Mouse (Mus musculus) CH12.LX (cell line): ENCODE results near the gene Dctn5. TPM values are rescaled to one million over a fixed set of nuclear protein-coding genes. Genes with fewer than 3 reads are reported as not detected.

Experiments
- DNase-seq: peaks from one replicate; pipeline ENCODE4 v3.0.0-alpha.2; 2013; ENCODE audit errors: extremely low read depth
- H3K27ac ChIP-seq: 2 replicates; pipeline ENCODE4 v1.5.1; 2012; ENCODE audit warnings: low read depth, mild to moderate bottlenecking, control low read depth, moderate library complexity; ENCODE audit not compliant: insufficient read depth
- H3K27me3 ChIP-seq: replicated peaks from 2 replicates; pipeline ENCODE3; 2012; ENCODE audit warnings: inconsistent platforms
- H3K36me3 ChIP-seq, 2 experiments: replicated peaks in 1 of 2; 2 replicates each; pipeline versions ENCODE3 to v1.6.1; 2012; ENCODE audit warnings: inconsistent platforms in 1 of 2, low read length in 1 of 2, mild to moderate bottlenecking in 1 of 2, mixed read lengths in 1 of 2, moderate library complexity in 1 of 2; ENCODE audit not compliant: control insufficient read depth in 1 of 2, insufficient read depth in 1 of 2
- H3K4me1 ChIP-seq, 2 experiments: 2 replicates each; pipeline ENCODE4 v1.6.1; 2012; ENCODE audit warnings: inconsistent platforms in 1 of 2, moderate library complexity in 1 of 2; ENCODE audit not compliant: insufficient read depth in 2 of 2, control insufficient read depth in 1 of 2
- H3K4me2 ChIP-seq: 2 replicates; pipeline ENCODE4 v1.6.1; 2012; ENCODE audit warnings: low read depth, mild to moderate bottlenecking, control low read depth; ENCODE audit not compliant: poor library complexity, insufficient read depth, severe bottlenecking
- H3K4me3 ChIP-seq, 3 experiments: fragments of 150-350 bp in 1 of 3; sonication (generic) in 1 of 3; replicated peaks in 1 of 3; 2 replicates each; pipeline versions ENCODE3 to v1.5.1; 2011 to 2012; ENCODE audit warnings: low read depth in 2 of 3, low read length in 2 of 3, mild to moderate bottlenecking in 2 of 3, moderate library complexity in 2 of 3, control low read depth in 1 of 3, improper control_type of control experiment in 1 of 3, inconsistent platforms in 1 of 3, mixed read lengths in 1 of 3; ENCODE audit not compliant: poor library complexity in 1 of 3
- H3K79me2 ChIP-seq: replicated peaks from 2 replicates; pipeline ENCODE4 v1.6.1; 2012; ENCODE audit warnings: mild to moderate bottlenecking, moderate library complexity; ENCODE audit not compliant: control insufficient read depth, poor library complexity, insufficient read depth, severe bottlenecking; ENCODE audit errors: extremely low read depth
- H3K9ac ChIP-seq: 2 replicates; pipeline ENCODE4 v1.6.1; 2012; ENCODE audit warnings: low read depth, mild to moderate bottlenecking, control low read depth, moderate library complexity; ENCODE audit not compliant: insufficient read depth
- H3K9me3 ChIP-seq: replicated peaks from 2 replicates; pipeline ENCODE3; 2012; ENCODE audit warnings: low read length, inconsistent platforms, mixed read lengths
- BHLHE40 ChIP-seq: IDR thresholded peaks from 2 replicates; pipeline ENCODE4 v1.6.1; 2011; ENCODE audit warnings: mild to moderate bottlenecking, low read depth, low read length, improper control_type of control experiment
- CTCF ChIP-seq, 2 experiments: IDR thresholded peaks in 1 of 2; conservative IDR thresholded peaks in 1 of 2; 2 replicates each; pipeline ENCODE4 v1.5.1; 2011 to 2012; ENCODE audit warnings: low read depth in 2 of 2, low read length in 2 of 2, improper control_type of control experiment in 1 of 2, inconsistent platforms in 1 of 2, mild to moderate bottlenecking in 1 of 2, moderate library complexity in 1 of 2
- E2F4 ChIP-seq: IDR thresholded peaks from 2 replicates; pipeline ENCODE4 v1.6.1; 2011; ENCODE audit warnings: low read depth, low read length, improper control_type of control experiment; ENCODE audit not compliant: insufficient replicate concordance
- ELF1 ChIP-seq: IDR thresholded peaks from 2 replicates; pipeline ENCODE4 v1.6.1; 2014; ENCODE audit warnings: low read depth, mild to moderate bottlenecking, inconsistent platforms, low read length, improper control_type of control experiment
- EP300 ChIP-seq: IDR thresholded peaks from 2 replicates; pipeline ENCODE4 v1.6.1; 2011; ENCODE audit warnings: low read length, improper control_type of control experiment
- ETS1 ChIP-seq: conservative IDR thresholded peaks from 2 replicates; pipeline ENCODE4 v1.6.1; 2012; ENCODE audit warnings: low read depth, mild to moderate bottlenecking, inconsistent platforms, low read length, improper control_type of control experiment, moderate library complexity
- IRF4 ChIP-seq: IDR thresholded peaks from 2 replicates; pipeline ENCODE4 v1.6.1; 2014; ENCODE audit warnings: low read depth, mild to moderate bottlenecking, inconsistent platforms, low read length, improper control_type of control experiment
- JUND ChIP-seq: conservative IDR thresholded peaks from 2 replicates; pipeline ENCODE4 v1.6.1; 2011; ENCODE audit warnings: low read depth, low read length, improper control_type of control experiment
- MEF2A ChIP-seq: IDR thresholded peaks from 2 replicates; pipeline ENCODE4 v1.6.1; 2014; ENCODE audit warnings: low read depth, mild to moderate bottlenecking, inconsistent platforms, low read length, improper control_type of control experiment, borderline replicate concordance
- MXI1 ChIP-seq: IDR thresholded peaks from 2 replicates; pipeline ENCODE4 v1.6.1; 2011; ENCODE audit warnings: mild to moderate bottlenecking, low read depth, low read length, improper control_type of control experiment
- MYC ChIP-seq: IDR thresholded peaks from 2 replicates; pipeline ENCODE4 v1.6.1; 2011; ENCODE audit warnings: low read depth, mild to moderate bottlenecking, improper control_type of control experiment, low read length
- NELFE ChIP-seq: IDR thresholded peaks from 2 replicates; pipeline ENCODE4 v1.6.1; 2011; ENCODE audit warnings: low read depth, low read length, improper control_type of control experiment
- PAX5 ChIP-seq: IDR thresholded peaks from 2 replicates; pipeline ENCODE4 v1.6.1; 2012; ENCODE audit warnings: low read length, inconsistent platforms, mixed read lengths
- POLR2A ChIP-seq: IDR thresholded peaks from 2 replicates; pipeline ENCODE4 v1.6.1; 2011; ENCODE audit warnings: low read depth, mild to moderate bottlenecking, improper control_type of control experiment, low read length
- POLR2AphosphoS2 ChIP-seq: IDR thresholded peaks from 2 replicates; pipeline ENCODE4 v1.6.1; 2011; ENCODE audit warnings: low read depth, low read length, improper control_type of control experiment
- RCOR1 ChIP-seq: conservative IDR thresholded peaks from 2 replicates; pipeline ENCODE4 v1.6.1; 2012; ENCODE audit warnings: low read depth, mild to moderate bottlenecking, inconsistent platforms, low read length, improper control_type of control experiment
- SIN3A ChIP-seq: IDR thresholded peaks from 2 replicates; pipeline ENCODE4 v1.6.1; 2012; ENCODE audit warnings: low read length, improper control_type of control experiment, inconsistent platforms
- SMC3 ChIP-seq: IDR thresholded peaks from 2 replicates; pipeline ENCODE4 v1.6.1; 2011; ENCODE audit warnings: low read depth, low read length, improper control_type of control experiment
- TBP ChIP-seq: conservative IDR thresholded peaks from 2 replicates; pipeline ENCODE4 v1.6.1; 2011; ENCODE audit warnings: low read depth, low read length, improper control_type of control experiment
- TCF12 ChIP-seq: IDR thresholded peaks from 2 replicates; pipeline ENCODE4 v1.6.1; 2014; ENCODE audit warnings: low read depth, mild to moderate bottlenecking, inconsistent platforms, low read length, improper control_type of control experiment
- USF2 ChIP-seq: conservative IDR thresholded peaks from 2 replicates; pipeline ENCODE4 v1.6.1; 2011; ENCODE audit warnings: low read depth, low read length, improper control_type of control experiment
- ZKSCAN1 ChIP-seq: IDR thresholded peaks from 2 replicates; pipeline ENCODE4 v1.6.1; 2012; ENCODE audit warnings: low read depth, inconsistent platforms, low read length, improper control_type of control experiment, borderline replicate concordance
- ZMIZ1 ChIP-seq: IDR thresholded peaks from 2 replicates; pipeline ENCODE4 v1.6.1; 2012; ENCODE audit warnings: low read depth, mild to moderate bottlenecking, inconsistent platforms, low read length, improper control_type of control experiment
- ZNF384 ChIP-seq: IDR thresholded peaks from 2 replicates; pipeline ENCODE4 v1.6.1; 2012; ENCODE audit warnings: low read depth, low read length, improper control_type of control experiment, inconsistent platforms
- dilution Hi-C: fragments of 300-500 bp; cut with MboI; formaldehyde crosslinking; loops from 2 replicates; pipeline ENCODE4 v1.14.3; 2020; ENCODE audit warnings: low sequenced_read_pairs; ENCODE audit not compliant: extremely low pct_unique_long_range_greater_than_20kb, extremely low pct_ligation_motif_present
- in situ Hi-C: fragments of 300-500 bp; cut with MboI; formaldehyde crosslinking; loops from 3 replicates; pipeline ENCODE4 v1.14.3; 2019; ENCODE audit warnings: low sequenced_read_pairs, low pct_ligation_motif_present, low pct_unique_long_range_greater_than_20kb, mixed read lengths
- polyA plus RNA-seq: library from polyadenylated mRNA; unstranded; fragments of >175 nt; gene quantifications from 2 replicates; pipeline ENCODE4 v1.2.1, GENCODE M21; 2012; ENCODE audit warnings: low read depth; ENCODE audit not compliant: insufficient read length
- total RNA-seq, 2 experiments: library from RNA; depleted of rRNA; stranded (reverse); fragments of 300-350 nt in 1 of 2; fragments of >200 nt in 1 of 2; gene quantifications; 2 replicates each; pipeline ENCODE4 v1.2.3; 2012 to 2014

The Dctn5 gene
- total and polyA plus RNA-seq, 3 experiments, result 56.5 to 74.7 (median 62.7) TPM

GRCm38 (mm10) chr7:122087195-122087982, 45.5 kb upstream of the Dctn5 start:
- Histone ChIP-seq H3K27ac (peak overlapping the region; percentile 89), H3K79me2 (peaks cover 7% of the 10 kb centered on the region; the same call in 1 of the 2 replicates), H3K9me3 (no peaks in the 10 kb centered on the region), H3K4me3 (peak overlapping the region in 1 of 3 experiments; percentile 8), H3K27me3 (no peaks in the 10 kb centered on the region), H3K4me1 (peaks cover 14 to 57% of the 10 kb centered on the region in 2 experiments), H3K4me2 (peak overlapping the region; percentile 41), H3K36me3 (peaks cover 53 to 77% of the 10 kb centered on the region in 2 experiments), H3K9ac (no peak overlapping the region; the same call in 1 of the 2 replicates)
- peak; percentile 90 for DNase-seq
- no peak for TF ChIP-seq CTCF (conservative IDR thresholded peaks at IDR 0.05 in 1 of 2, IDR thresholded peaks at IDR 0.05 in 1 of 2; ENCODE audit: low read depth in 2 of 2, low read length in 2 of 2)
- peak; percentile 75 for TF ChIP-seq EP300
- peak; percentile 29; the same call in 1 of the 2 replicates for TF ChIP-seq MEF2A
- TF ChIP-seq TBP, result 0 out of 2 replicates have a peak, but pooled peaks have one; percentile 40
- no peak for TF ChIP-seq ZKSCAN1
- TF ChIP-seq SMC3, result no peak
- TF ChIP-seq BHLHE40, result peak; percentile 52; the same call in 1 of the 2 replicates
- TF ChIP-seq USF2, result no peak
- TF ChIP-seq JUND, result no peak
- no peak for TF ChIP-seq E2F4
- peak; percentile 78; the same call in 1 of the 2 replicates for TF ChIP-seq MXI1
- TF ChIP-seq ETS1, result peak; percentile 77
- no peak for TF ChIP-seq PAX5
- peak; percentile 85 for TF ChIP-seq IRF4
- no peak for TF ChIP-seq ZNF384
- no peak for TF ChIP-seq NELFE
- TF ChIP-seq SIN3A, result peak; percentile 65
- TF ChIP-seq TCF12, result peak; percentile 79
- TF ChIP-seq ZMIZ1, result no peak
- TF ChIP-seq POLR2A, result 0 out of 2 replicates have a peak, but pooled peaks have one; percentile 31
- peak; percentile 28; the same call in 1 of the 2 replicates for TF ChIP-seq MYC
- TF ChIP-seq ELF1, result 0 out of 2 replicates have a peak, but pooled peaks have one; percentile 24
- TF ChIP-seq POLR2AphosphoS2, result peak; percentile 59; the same call in 1 of the 2 replicates
- TF ChIP-seq RCOR1, result no peak
- dilution Hi-C loops (no loop called here), in situ Hi-C loops (no loop called here)
